Mouse (Mus musculus): ENCODE data around the gene Kntc1. TPM values are rescaled to one million over a fixed set of nuclear protein-coding genes. Genes with fewer than 3 reads are reported as not detected.
"Not testable (repeated sequence)": the region's sequence is repeated elsewhere in the genome, so short reads cannot be mapped to it uniquely, and the experiment has no call there.

Gene Kntc1
- total and polyA plus RNA-seq, 2 experiments from 2014 or later = 3.0 to 9.5 TPM

GRCm38 (mm10) chr5:123720328-123721311 is 28.9 kb upstream of the Kntc1 start, which contains the start of gene Zcchc8:
Zcchc8 (minus strand) TSS chr5:123721100.
- Histone ChIP-seq H3K27ac (ENCODE audit: low read depth, low read length) (peak within 1 kb of the TSS; percentile 86), H3K4me3 (ENCODE audit: low read depth, low read length) (peak within 1 kb of the TSS; percentile 83), H3K27me3 (ENCODE audit: insufficient read depth, low read length) (no peaks in the 10 kb centered on the region), H3K4me2 (ENCODE audit: low read depth, low read length, poor library complexity, severe bottlenecking) (peak within 1 kb of the TSS; percentile 88), H3K36me3 (ENCODE audit: insufficient read depth, low read length) (peaks cover 6% of the 10 kb centered on the region; the same call in 1 of the 2 replicates), H3K9ac (replicated peaks; ENCODE audit: low read length, poor library complexity, severe bottlenecking) (peak within 1 kb of the TSS; percentile 85), H3K4me1 (ENCODE audit: insufficient read depth, low read length) (peaks cover 3% of the 10 kb centered on the region; the same call in 1 of the 2 replicates), H3K9me3 (ENCODE audit: low read length) (no peaks in the 10 kb centered on the region)
- under 1% methylated on average over 80 of the region's 83 CpGs for WGBS
- TF ChIP-seq CTCF (IDR thresholded peaks at IDR 0.05) = no peak
- ATAC-seq (ENCODE audit: low FRiP score) = peak; percentile 100
- DNase-seq (ENCODE audit: low spot score) = peak; percentile 99

DNA sequence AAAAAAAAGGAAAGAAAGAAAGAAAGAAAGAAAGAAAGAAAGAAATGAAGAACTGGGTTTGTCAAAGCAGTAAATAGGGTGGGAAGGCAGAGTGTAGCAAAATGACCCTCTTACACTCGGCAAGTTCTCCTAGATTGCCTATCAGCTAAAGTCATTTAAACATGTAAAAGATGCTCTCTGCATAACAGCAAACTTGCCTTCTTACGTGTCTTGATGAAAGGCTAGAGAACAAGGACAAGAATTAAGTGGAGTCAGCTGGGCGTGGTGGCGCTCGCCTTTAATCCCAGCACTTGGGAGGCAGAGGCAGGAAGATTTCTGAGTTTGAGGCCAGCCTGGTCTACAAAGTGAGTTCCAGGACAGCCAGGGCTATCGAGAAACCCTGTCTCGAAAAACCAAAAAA is 25.7 kb upstream of the Kntc1 start:
- H3K27me3 ChIP-seq (ENCODE audit: insufficient read depth, low read length) = not testable (repeated sequence)

DNA sequence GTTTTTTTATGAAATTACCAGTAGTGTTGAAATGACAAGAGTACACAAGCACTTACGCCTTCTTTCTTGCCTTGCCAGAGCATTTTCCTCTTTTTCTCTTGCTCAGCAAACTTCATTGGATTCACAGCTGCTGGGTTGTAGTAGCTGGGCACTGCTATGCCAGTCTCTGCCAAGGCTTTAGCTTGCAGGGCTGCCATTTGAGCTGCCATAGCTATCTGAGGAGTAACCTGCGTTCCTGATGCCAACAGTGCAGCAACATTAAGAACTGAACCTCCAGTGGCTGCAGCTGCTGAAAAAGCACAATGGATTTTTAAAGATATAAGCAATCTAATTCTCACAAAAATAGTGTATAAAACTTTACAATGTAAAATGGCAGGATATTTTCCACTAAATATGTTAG is 18.5 kb upstream of the Kntc1 start:
- DNase-seq (ENCODE audit: low spot score) (no peak), ATAC-seq (ENCODE audit: low FRiP score) (no peak)
- no peak for TF ChIP-seq CTCF (IDR thresholded peaks at IDR 0.05)
- H3K4me1 ChIP-seq (ENCODE audit: insufficient read depth, low read length) = no peaks in the 10 kb centered on the region
- no peaks in the 10 kb centered on the region for H3K27me3 ChIP-seq (ENCODE audit: insufficient read depth, low read length)
- no peaks in the 10 kb centered on the region for H3K9me3 ChIP-seq (ENCODE audit: low read length)
- WGBS = 97% methylated on average over 2 of the region's 2 CpGs
- H3K4me3 ChIP-seq (ENCODE audit: low read depth, low read length) = no peak overlapping the region
- no peak overlapping the region for H3K9ac ChIP-seq (replicated peaks; ENCODE audit: low read length, poor library complexity, severe bottlenecking)
- H3K27ac ChIP-seq (ENCODE audit: low read depth, low read length) = no peak overlapping the region
- H3K4me2 ChIP-seq (ENCODE audit: low read depth, low read length, poor library complexity, severe bottlenecking) = no peak overlapping the region
- peaks cover 46% of the 10 kb centered on the region for H3K36me3 ChIP-seq (ENCODE audit: insufficient read depth, low read length)

More for the DNA sequence above, 25.7 kb upstream of the Kntc1 start:
- not testable (repeated sequence) for H3K27ac ChIP-seq (ENCODE audit: low read depth, low read length); H3K4me3 ChIP-seq (ENCODE audit: low read depth, low read length); DNase-seq (ENCODE audit: low spot score); H3K9ac ChIP-seq (replicated peaks; ENCODE audit: low read length, poor library complexity, severe bottlenecking); H3K9me3 ChIP-seq (ENCODE audit: low read length); H3K36me3 ChIP-seq (ENCODE audit: insufficient read depth, low read length); H3K4me2 ChIP-seq (ENCODE audit: low read depth, low read length, poor library complexity, severe bottlenecking); H3K4me1 ChIP-seq (ENCODE audit: insufficient read depth, low read length); ATAC-seq (ENCODE audit: low FRiP score)
- WGBS = 92% methylated on average over 7 of the region's 7 CpGs

- Histone ChIP-seq H3K4me3 (ENCODE audit: low read depth, low read length) (no peak overlapping the region), H3K27me3 (ENCODE audit: insufficient read depth, low read length) (no peaks in the 10 kb centered on the region), H3K4me1 (ENCODE audit: insufficient read depth, low read length) (0 out of 2 replicates have a peak, but pooled peaks cover 3% of the 10 kb centered on the region), H3K9me3 (ENCODE audit: low read length) (no peaks in the 10 kb centered on the region), H3K27ac (ENCODE audit: low read depth, low read length) (no peak overlapping the region), H3K36me3 (ENCODE audit: insufficient read depth, low read length) (peaks cover 23% of the 10 kb centered on the region), H3K4me2 (ENCODE audit: low read depth, low read length, poor library complexity, severe bottlenecking) (no peak overlapping the region), H3K9ac (replicated peaks; ENCODE audit: low read length, poor library complexity, severe bottlenecking) (no peak overlapping the region)
- no peak for TF ChIP-seq CTCF (IDR thresholded peaks at IDR 0.05)
- ATAC-seq (ENCODE audit: low FRiP score) (no peak), DNase-seq (ENCODE audit: low spot score) (no peak)
- WGBS = 84% methylated on average over 2 of the region's 2 CpGs
These were observed 5.2 kb upstream of the Kntc1 start for GRCm38 (mm10) chr5:123744358-123744757.

DNA sequence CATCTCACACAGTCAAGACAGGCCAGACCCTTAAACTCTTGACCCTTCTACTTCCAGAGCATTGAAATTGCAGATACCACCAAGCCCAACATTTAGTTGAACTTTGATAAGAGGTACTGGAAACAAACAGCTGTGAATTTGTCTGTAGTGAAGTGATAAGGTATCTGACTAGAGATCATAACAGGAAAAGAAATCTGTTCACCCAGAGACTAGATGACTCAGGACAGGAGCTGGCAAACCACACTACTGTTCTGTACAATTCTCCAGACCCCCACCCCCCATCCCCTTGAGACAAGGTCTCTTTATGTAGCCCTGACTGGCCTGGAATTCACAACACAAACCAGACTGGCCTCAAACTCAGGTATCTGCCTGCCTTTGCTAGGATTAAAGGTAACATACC is 3.3 kb upstream of the Kntc1 start:
- H3K36me3 ChIP-seq (ENCODE audit: insufficient read depth, low read length) = peaks cover 16% of the 10 kb centered on the region
- peak overlapping the region; percentile 57 for H3K4me2 ChIP-seq (ENCODE audit: low read depth, low read length, poor library complexity, severe bottlenecking)
- H3K27ac ChIP-seq (ENCODE audit: low read depth, low read length) = no peak overlapping the region
- TF ChIP-seq CTCF (IDR thresholded peaks at IDR 0.05) = no peak
- no peak for ATAC-seq (ENCODE audit: low FRiP score)
- H3K9ac ChIP-seq (replicated peaks; ENCODE audit: low read length, poor library complexity, severe bottlenecking) = no peak overlapping the region
- no peak for DNase-seq (ENCODE audit: low spot score)
- H3K27me3 ChIP-seq (ENCODE audit: insufficient read depth, low read length) = no peaks in the 10 kb centered on the region
- H3K4me3 ChIP-seq (ENCODE audit: low read depth, low read length) = 0 out of 2 replicates have a peak overlapping the region, but pooled peaks have one; percentile 73
- 0 out of 2 replicates have a peak, but pooled peaks cover 3% of the 10 kb centered on the region for H3K4me1 ChIP-seq (ENCODE audit: insufficient read depth, low read length)
- no peaks in the 10 kb centered on the region for H3K9me3 ChIP-seq (ENCODE audit: low read length)

- Histone ChIP-seq H3K4me3 (ENCODE audit: low read depth, low read length) (peak overlapping the region; percentile 73), H3K9me3 (ENCODE audit: low read length) (no peaks in the 10 kb centered on the region), H3K4me1 (ENCODE audit: insufficient read depth, low read length) (0 out of 2 replicates have a peak, but pooled peaks cover 3% of the 10 kb centered on the region), H3K36me3 (ENCODE audit: insufficient read depth, low read length) (peaks cover 16% of the 10 kb centered on the region), H3K27me3 (ENCODE audit: insufficient read depth, low read length) (no peaks in the 10 kb centered on the region), H3K27ac (ENCODE audit: low read depth, low read length) (no peak overlapping the region), H3K9ac (replicated peaks; ENCODE audit: low read length, poor library complexity, severe bottlenecking) (peak overlapping the region; percentile 50; the same call in 1 of the 2 replicates), H3K4me2 (ENCODE audit: low read depth, low read length, poor library complexity, severe bottlenecking) (peak overlapping the region; percentile 57)
- DNase-seq (ENCODE audit: low spot score) = peak; percentile 17
- no peak for TF ChIP-seq CTCF (IDR thresholded peaks at IDR 0.05)
- 15% methylated on average over 7 of the region's 7 CpGs for WGBS
- ATAC-seq (ENCODE audit: low FRiP score) = no peak
These were observed 1.9 kb upstream of the Kntc1 start for GRCm38 (mm10) chr5:123747604-123748003.
